Mouse (Mus musculus) cerebellum, postnatal 25 days (tissue): ENCODE results near the gene Hhip.

Source experiments
- DNase-seq, 2 experiments: peaks; one replicate each; pipeline ENCODE4 v3.0.0; 2021; ENCODE audit warnings: mixed read lengths in 2 of 2

Gene Hhip

GRCm38 (mm10) chr8:80057198-80058174 lies at the start of gene Hhip:
Gene Hhip (minus strand): TSS chr8:80058006.
- DNase-seq = peak; percentile 33 to 58

- DNase-seq = no peak
These were observed 29.2 kb upstream of the Hhip start for GRCm38 (mm10) chr8:80087021-80087420.

GRCm38 (mm10) chr8:80058193-80058592 lies 387 bp upstream of the Hhip start:
- DNase-seq = no peak

GRCm38 (mm10) chr8:80056331-80057070 lies 1.3 kb downstream of the Hhip start:
- no peak for DNase-seq

GRCm38 (mm10) chr8:80055777-80056176 lies 2.0 kb downstream of the Hhip start:
- no peak for DNase-seq

- no peak for DNase-seq
These were observed 2.7 kb downstream of the Hhip start for GRCm38 (mm10) chr8:80055094-80055493.

GRCm38 (mm10) chr8:80054216-80054615 lies 3.6 kb downstream of the Hhip start:
- DNase-seq = no peak

- DNase-seq = no peak
These were observed 5.0 kb downstream of the Hhip start for GRCm38 (mm10) chr8:80052838-80053237.

- DNase-seq = no peak
These were observed 6.3 kb downstream of the Hhip start for GRCm38 (mm10) chr8:80051494-80051893.

GRCm38 (mm10) chr8:80049256-80050005 lies 8.4 kb downstream of the Hhip start:
- DNase-seq = no peak

GRCm38 (mm10) chr8:80048256-80048655 lies 9.6 kb downstream of the Hhip start:
- DNase-seq = no peak

- DNase-seq = peak; percentile 15 to 25
These were observed 20.1 kb downstream of the Hhip start for GRCm38 (mm10) chr8:80037644-80038253.

- no peak for DNase-seq
These were observed 25.2 kb downstream of the Hhip start for GRCm38 (mm10) chr8:80032604-80033003.

GRCm38 (mm10) chr8:80031330-80032293 lies 26.2 kb downstream of the Hhip start:
- no peak for DNase-seq

- no peak for DNase-seq
These were observed 28.2 kb downstream of the Hhip start for GRCm38 (mm10) chr8:80029631-80030030.

- DNase-seq = no peak
These were observed 37.3 kb downstream of the Hhip start for GRCm38 (mm10) chr8:80020469-80020868.

GRCm38 (mm10) chr8:80015818-80016217 lies 42.0 kb downstream of the Hhip start:
- DNase-seq = no peak

- DNase-seq = peak; percentile 19 to 44
These were observed 53.4 kb downstream of the Hhip start for GRCm38 (mm10) chr8:80004421-80004820.

GRCm38 (mm10) chr8:80002313-80002712 lies 55.5 kb downstream of the Hhip start:
- DNase-seq = no peak

- no peak for DNase-seq
These were observed 62.7 kb downstream of the Hhip start for GRCm38 (mm10) chr8:79995075-79995474.

- DNase-seq = no peak
These were observed 64.3 kb downstream of the Hhip start for GRCm38 (mm10) chr8:79993507-79993906.
